Mouse (Mus musculus) monocyte, adult 5-6 weeks (primary cell): ENCODE measurements around the gene Olfr601. TPM values are rescaled to one million over a fixed set of nuclear protein-coding genes. Genes with fewer than 3 reads are reported as not detected.
"Not testable (repeated sequence)": the region's sequence is repeated elsewhere in the genome, so short reads cannot be mapped to it uniquely, and the experiment has no call there.

ENCODE experiments used
- ATAC-seq: fragments of 153-309, 156-312 bp; replicated peaks from 2 replicates; pipeline ENCODE4 v1.8.0; 2017; ENCODE audit warnings: mild to moderate bottlenecking; ENCODE audit not compliant: low TSS enrichment, insufficient number of reproducible peaks, severe bottlenecking, poor library complexity, low FRiP score
- total RNA-seq: library from RNA; stranded (forward); fragments of 200-1000, 200-491, 200-594 nt; gene quantifications from 3 replicates; pipeline ENCODE4 v1.2.3, GENCODE M21; 2017

Olfr601 gene
- total RNA-seq, result not detected in 3 replicates

DNA sequence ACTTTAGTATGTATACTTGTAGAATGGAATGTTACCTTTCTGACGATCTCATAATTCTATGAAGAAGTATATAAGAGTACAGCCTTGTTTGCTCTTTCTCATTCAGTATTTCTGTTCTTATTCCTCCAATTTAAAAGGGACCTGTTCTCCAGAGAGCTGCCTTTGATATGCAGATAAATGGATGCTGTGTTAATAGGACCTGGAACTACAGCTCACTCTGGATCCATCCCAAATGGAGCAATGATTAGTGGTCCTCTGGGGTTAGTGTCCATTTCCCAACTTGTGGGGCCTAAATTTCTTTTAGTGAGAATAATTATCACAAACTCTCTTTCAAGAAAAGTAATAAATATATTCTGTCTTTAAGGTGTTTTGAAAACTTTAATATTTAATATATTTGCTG is at the start of gene Olfr601:
Gene Olfr601 (minus strand): TSS at position 101 of the 400 bp plus-strand sequence.
- no peak for ATAC-seq

DNA sequence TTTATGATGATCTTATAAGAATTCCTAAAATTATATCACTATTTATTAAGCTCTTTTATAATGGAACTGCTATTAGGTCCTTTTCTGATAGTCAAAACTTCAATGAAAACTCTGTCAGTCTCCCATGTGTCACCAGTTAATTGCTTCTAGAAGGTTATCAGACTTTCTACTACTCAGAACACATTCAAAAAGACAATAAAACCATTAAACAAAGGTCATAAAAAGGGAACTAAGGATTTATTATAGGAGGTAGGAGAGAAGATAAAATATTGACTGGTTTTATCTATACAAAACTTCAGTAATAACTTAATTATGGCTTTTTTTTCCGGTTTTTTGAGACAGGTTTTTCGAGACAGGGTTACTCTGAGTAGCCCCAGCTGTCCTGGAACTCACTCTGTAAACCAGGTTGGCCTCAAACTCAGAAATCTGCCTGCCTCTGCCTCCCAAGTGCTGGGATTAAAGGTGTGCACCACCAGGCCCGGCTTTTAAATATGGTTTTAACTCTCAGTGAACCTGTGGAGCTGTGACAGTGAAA is 44.1 kb upstream of the Olfr601 start:
- not testable (repeated sequence) for ATAC-seq

- ATAC-seq, result no peak
Observed at GRCm38 (mm10) chr7:103398981-103399380, 36.5 kb upstream of the Olfr601 start.

GRCm38 (mm10) chr7:103397758-103398157 is 35.3 kb upstream of the Olfr601 start:
- ATAC-seq, result no peak

GRCm38 (mm10) chr7:103386077-103386476 is 23.6 kb upstream of the Olfr601 start, which contains the start of gene Olfr603:
Gene Olfr603 (minus strand): TSS chr7:103386177.
- ATAC-seq, result no peak

- ATAC-seq, result no peak
Observed at GRCm38 (mm10) chr7:103349569-103349968, 12.9 kb downstream of the Olfr601 start, which contains the start of gene Olfr600. Gene Olfr600 (minus strand): TSS chr7:103349669.

DNA sequence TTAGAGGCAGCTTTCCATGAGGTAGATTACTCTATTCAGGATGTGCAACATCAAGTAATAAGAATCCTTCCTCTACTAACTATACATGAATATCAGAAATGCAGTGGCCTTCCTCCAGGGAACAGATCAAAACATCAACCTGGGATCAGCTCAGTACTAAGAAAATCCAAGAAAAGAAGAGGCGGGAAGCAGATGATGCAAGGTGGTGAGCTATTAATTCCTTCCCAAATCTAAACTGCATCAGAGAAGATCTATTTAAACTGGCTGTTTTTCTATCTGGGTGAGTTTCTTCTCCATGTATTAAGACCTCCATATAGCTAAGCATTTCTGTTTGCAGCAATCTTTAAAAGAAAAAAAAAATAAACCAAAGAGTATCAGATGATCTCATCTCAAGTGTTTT is 26.8 kb downstream of the Olfr601 start, which contains the start of gene Olfr599:
Gene Olfr599 (plus strand): TSS at position 301 of the 400 bp plus-strand sequence.
- ATAC-seq, result no peak

DNA sequence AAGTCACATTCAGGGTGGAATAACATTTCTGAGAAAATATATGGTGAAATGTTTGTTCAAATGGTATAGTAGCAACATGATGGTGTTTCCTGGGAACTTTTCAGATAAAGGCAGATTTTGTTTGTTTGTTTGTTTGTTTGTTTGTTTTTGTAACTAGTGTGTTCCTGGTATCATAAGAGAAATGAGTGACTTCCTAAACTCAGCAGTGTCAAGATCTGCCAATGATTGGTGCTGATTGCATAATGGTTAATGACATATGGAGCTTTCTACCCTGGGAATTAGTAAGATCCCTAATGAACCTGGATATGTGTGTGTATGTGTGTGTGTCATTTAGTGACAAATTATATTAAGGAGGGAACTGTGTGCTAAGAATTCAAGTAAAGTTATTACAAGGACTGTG is 39.2 kb downstream of the Olfr601 start, which contains the start of gene Olfr598:
Gene Olfr598 (plus strand): TSS at position 301 of the 400 bp plus-strand sequence.
- ATAC-seq, result no peak

DNA sequence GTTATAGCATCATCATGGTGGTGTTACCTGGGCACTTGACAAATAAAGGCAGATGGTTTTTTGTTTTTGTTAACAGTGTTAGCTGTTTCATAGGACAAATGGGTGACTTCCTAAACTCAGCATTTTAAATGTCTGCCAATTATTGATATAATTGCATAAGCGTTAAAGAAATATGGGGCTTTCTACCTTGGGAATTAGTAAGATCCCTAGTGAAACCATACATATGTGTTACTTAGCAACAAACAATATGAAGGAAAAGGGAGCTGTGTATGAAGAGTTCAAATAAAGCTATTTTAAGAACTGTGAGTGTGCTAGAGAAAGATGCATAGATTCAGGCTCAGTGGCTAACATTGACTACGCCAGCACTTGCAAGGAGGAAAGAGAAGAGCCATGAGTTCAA is 46.4 kb downstream of the Olfr601 start, which contains the start of gene Olfr597:
Gene Olfr597 (plus strand): TSS at position 301 of the 400 bp plus-strand sequence.
- ATAC-seq, result not testable (repeated sequence)

Other genes with a start within 250 kb of the Olfr601 start
- not detected in 3 replicates for gene Olfr586, start 237.0 kb downstream of the Olfr601 start, total RNA-seq
- gene Olfr588-ps1, start 221.8 kb downstream of the Olfr601 start, total RNA-seq, result not detected in 3 replicates
- not detected in 3 replicates for gene Olfr589, start 206.3 kb downstream of the Olfr601 start, total RNA-seq
- not detected in 3 replicates for gene Olfr591, start 184.3 kb downstream of the Olfr601 start, total RNA-seq
- gene Olfr592, start 177.9 kb downstream of the Olfr601 start, total RNA-seq, result 0.10 TPM in 1 of 3 replicates, not detected in the others
- not detected in 3 replicates for gene Olfr593, start 150.8 kb downstream of the Olfr601 start, total RNA-seq
- not detected in 3 replicates for gene Olfr594, start 145.7 kb downstream of the Olfr601 start, total RNA-seq
- gene Usp17ld, start 110.2 kb downstream of the Olfr601 start, total RNA-seq, result not detected in 3 replicates
- gene Olfr596, start 57.0 kb downstream of the Olfr601 start, total RNA-seq, result not detected in 3 replicates
- not detected in 3 replicates for gene Olfr597, start 46.3 kb downstream of the Olfr601 start, total RNA-seq
- not detected in 3 replicates for gene Olfr598, start 39.1 kb downstream of the Olfr601 start, total RNA-seq
- not detected in 3 replicates for gene Olfr599, start 26.7 kb downstream of the Olfr601 start, total RNA-seq
- gene Olfr600, start 13.0 kb downstream of the Olfr601 start, total RNA-seq, result not detected in 3 replicates
- not detected in 3 replicates for gene Olfr603, start 23.5 kb upstream of the Olfr601 start, total RNA-seq
- gene Usp17lc, start 52.4 kb upstream of the Olfr601 start, total RNA-seq, result not detected in 3 replicates
- gene Olfr605, start 82.8 kb upstream of the Olfr601 start, total RNA-seq, result not detected in 3 replicates
- not detected in 3 replicates for gene Olfr606, start 86.4 kb upstream of the Olfr601 start, total RNA-seq
- not detected in 3 replicates for gene Olfr607, start 101.5 kb upstream of the Olfr601 start, total RNA-seq
- not detected in 3 replicates for gene Olfr608, start 107.2 kb upstream of the Olfr601 start, total RNA-seq
- gene Olfr609, start 135.4 kb upstream of the Olfr601 start, total RNA-seq, result not detected in 3 replicates
- not detected in 3 replicates for gene Olfr610, start 149.5 kb upstream of the Olfr601 start, total RNA-seq
- gene Olfr611, start 158.2 kb upstream of the Olfr601 start, total RNA-seq, result not detected in 3 replicates
- gene Olfr612, start 180.1 kb upstream of the Olfr601 start, total RNA-seq, result not detected in 3 replicates
- gene Olfr613, start 185.4 kb upstream of the Olfr601 start, total RNA-seq, result not detected in 3 replicates
- not detected in 3 replicates for gene Olfr615, start 193.4 kb upstream of the Olfr601 start, total RNA-seq
- not detected in 3 replicates for gene Olfr616, start 206.5 kb upstream of the Olfr601 start, total RNA-seq
- not detected in 3 replicates for gene Olfr617, start 210.4 kb upstream of the Olfr601 start, total RNA-seq
- gene Olfr618, start 227.4 kb upstream of the Olfr601 start, total RNA-seq, result not detected in 3 replicates
- gene Olfr619, start 237.9 kb upstream of the Olfr601 start, total RNA-seq, result not detected in 3 replicates
- not detected in 3 replicates for gene Olfr620, start 249.9 kb upstream of the Olfr601 start, total RNA-seq